Mouse (Mus musculus) ovary, postnatal 14 days (tissue): Measurements from ENCODE around the gene Spats2l.

Experiments used
- DNase-seq: peaks from one replicate; pipeline ENCODE4 v3.0.0; 2022; ENCODE audit warnings: low spot score

The Spats2l gene

GRCm38 (mm10) chr1:57824966-57825759, 51.2 kb downstream of the Spats2l start:
- DNase-seq: no peak

DNA sequence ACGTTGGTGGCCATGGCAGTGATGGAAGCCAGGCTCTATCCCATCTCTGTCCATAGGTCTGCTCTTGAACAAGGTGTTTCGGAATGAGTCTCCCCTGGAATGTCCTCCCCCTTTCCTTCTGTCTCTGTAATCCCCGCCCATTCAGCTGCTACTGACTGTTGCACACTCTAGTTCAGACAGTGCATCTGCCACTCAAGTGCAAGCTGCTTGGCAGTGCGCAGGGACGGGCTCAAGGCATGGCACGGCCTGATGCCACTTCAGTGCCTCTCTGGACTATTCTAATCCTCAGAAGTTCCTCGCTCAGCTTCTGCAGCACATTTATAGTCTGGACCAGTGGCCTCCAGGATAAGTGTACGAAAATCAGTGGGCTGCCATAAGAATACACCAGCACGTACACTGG, 52.3 kb downstream of the Spats2l start:
- DNase-seq: no peak

GRCm38 (mm10) chr1:57833145-57833544, 59.2 kb downstream of the Spats2l start:
- no peak for DNase-seq

GRCm38 (mm10) chr1:57835128-57835527, 61.2 kb downstream of the Spats2l start:
- DNase-seq: no peak

GRCm38 (mm10) chr1:57836686-57837317, 62.8 kb downstream of the Spats2l start:
- no peak for DNase-seq

GRCm38 (mm10) chr1:57839863-57840262, 65.9 kb downstream of the Spats2l start:
- DNase-seq: no peak

DNA sequence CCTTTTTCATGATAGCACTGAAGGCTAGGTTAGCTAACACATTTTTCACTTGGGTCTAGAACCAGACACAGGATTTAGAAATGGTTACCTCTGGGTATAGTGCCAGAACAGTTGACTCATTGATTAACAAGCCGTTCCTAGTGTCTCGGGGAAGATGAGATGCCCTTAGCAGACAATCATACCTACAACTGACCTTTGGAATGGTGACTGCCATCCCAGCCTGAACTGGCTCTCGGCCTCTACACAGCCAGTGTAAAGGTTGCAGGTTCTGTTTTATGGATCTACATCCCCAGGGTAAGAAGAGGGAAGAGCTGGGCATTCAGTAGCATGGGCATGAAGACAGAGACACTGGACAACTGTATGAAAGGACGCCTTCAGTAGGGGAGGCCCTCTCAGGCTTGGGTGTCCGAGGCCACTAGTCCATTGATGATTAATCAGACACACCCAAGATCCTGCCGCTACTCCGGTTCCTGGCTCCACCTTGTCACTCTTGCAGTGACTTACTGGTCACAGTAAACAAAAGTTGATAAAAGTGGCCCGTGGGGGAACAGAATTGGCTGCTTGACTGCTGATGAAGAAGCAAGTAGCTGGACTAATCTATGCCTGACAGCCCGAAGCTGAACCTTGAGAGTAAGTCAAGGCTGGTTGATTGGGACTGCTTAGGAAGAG, 71.2 kb downstream of the Spats2l start:
- DNase-seq: no peak

DNA sequence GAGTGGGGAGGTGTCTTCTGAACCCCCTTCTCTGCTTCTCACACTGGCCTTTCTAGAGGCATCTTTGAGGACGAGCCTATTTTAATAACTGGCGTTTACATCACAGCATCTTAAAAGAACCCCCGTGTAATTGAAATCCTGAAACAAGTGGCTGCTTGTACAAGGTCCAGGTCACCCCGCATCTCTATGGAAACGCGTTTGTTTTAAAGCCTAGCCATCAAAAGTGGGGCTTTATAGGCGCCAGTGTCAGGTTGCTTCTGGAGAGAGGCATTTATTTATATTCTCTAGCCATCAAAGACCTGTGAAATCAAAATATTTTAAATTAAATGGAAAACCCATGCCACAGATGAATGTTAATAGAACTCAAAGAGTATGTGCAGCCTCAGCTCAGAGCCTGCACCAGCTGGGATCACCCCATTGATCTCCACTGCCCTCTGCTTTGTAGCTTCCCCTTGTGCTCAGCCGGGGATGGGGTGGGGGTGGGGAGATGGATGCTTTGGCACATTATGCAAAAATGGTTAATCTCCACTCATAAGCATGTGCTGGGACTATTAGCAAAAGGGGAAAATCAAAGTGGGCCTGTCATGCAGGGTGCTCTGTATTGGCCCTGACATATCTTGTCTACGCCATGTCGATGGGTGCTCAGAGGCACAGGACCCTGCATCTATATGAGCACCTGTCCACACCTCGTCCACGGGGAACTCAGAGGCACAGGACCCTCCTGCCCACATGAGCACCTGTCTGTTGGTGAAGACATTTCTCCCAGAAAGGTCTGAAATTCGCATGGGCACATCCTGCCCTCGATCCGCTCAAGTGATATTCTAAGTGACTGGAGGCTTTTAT, 73.1 kb downstream of the Spats2l start:
- DNase-seq: no peak

GRCm38 (mm10) chr1:57849087-57849486, 75.1 kb downstream of the Spats2l start:
- no peak for DNase-seq

DNA sequence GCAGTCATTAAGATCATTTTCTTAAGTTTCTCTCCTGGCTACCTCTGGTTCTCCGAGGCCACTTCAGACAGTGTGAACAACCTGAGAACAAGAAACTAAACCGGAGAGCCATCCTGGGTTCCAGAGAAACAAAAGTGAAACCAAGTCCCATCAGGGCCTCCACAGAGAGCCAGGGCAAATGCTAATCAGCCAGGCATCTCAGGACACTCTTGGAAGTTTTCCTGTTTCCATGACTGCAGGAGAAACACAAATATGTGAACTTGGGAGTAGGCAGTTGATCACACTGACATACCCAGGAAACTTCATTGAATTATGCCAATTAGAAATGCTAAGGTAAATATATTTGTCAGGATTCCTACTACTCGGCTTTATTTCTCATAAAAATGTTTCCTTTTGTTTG, 76.0 kb downstream of the Spats2l start:
- peak; percentile 25 for DNase-seq

- DNase-seq: no peak
Observed at GRCm38 (mm10) chr1:57851871-57852270, 77.9 kb downstream of the Spats2l start.

DNA sequence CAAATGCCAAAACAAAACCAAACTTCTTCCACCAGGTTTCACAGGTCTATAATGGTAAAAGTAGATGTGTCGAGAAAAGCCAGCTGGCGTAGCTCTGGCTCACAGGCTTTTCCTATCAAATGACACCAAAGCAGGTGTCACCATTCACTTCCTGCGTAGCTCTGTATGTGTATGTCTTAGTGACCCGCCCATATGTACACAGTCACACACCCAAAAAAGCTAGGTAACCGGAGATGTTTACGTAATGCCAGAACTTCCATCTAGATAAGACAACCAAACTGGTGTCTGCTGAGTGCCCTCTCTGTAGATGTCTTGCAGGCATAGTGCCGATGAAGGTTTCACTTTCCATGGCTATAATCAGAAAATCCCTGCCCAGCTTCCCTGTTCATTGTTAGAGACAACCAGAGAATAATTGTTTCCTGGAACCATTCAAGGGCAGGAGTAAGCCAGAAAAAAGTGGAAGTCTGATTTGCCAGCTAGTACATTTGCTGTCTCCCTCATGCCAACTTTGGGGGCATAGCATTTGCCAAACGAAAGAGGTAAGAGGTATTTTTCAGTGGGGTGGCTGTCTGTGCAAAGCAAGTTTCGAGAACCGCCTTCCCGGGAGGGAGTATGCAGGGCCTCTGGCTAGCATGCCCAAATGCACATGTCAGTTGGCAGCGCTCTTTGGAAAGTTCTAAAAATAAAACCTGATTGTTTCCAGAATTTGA, 78.8 kb downstream of the Spats2l start:
- no peak for DNase-seq

GRCm38 (mm10) chr1:57857799-57858198, 83.8 kb downstream of the Spats2l start:
- no peak for DNase-seq

DNA sequence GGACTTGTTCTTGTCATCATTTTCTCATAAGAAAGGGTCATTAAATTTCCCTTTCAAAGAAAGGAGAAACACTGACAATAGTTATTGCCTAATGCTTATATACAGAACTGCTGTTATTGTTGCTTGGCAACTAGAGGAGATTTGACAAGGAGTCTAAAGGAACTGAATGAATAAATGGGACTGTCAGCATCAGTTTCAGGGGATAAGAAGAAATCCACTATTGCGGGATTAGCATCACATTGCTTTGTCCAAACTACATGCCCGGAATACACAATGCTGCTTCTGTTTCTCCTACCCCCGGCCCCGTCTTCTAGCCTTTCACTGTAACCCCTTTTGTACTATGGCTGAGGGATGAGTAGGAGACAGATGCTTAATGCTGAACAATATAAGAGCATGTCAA, 88.1 kb downstream of the Spats2l start:
- no peak for DNase-seq

DNA sequence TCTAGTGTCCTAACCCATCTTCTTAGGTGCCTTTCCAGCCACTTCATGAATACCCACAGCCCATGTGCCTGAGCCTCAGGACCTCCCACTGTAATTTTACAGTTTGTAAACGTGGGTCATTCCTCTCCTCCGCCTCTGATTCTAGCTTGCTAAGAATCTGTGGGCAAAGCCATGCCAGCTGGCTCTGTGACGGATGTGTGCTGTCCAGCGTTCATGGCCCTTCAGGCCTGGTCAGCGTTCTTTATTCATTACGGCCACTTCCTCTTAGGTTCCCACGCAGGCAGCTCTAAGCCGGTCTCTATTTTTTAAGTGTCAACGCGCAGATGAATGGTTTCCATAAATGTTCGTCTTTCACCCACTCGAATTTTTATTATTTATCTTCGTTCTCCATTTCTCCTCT, 94.7 kb downstream of the Spats2l start:
- no peak for DNase-seq

DNA sequence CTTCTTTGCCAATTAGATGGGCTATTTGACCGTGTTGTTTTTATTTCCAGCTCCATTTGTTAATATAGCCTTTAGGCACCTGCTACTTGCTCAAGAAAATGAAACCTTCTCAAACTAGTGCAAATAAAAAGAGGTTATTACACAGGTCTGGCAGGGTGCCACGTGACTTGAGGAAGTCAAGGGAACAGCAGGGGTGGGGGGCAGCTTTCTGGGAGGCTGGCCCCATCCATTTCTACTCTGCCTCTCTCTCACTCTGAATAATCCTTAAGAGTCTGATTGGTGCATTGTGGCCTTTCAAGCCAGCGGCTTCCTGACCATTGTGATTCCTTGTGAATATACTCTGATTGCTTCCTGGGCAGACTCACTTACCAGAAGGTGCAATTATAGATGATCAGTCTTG, 98.0 kb downstream of the Spats2l start:
- no peak for DNase-seq

- no peak for DNase-seq
Observed at GRCm38 (mm10) chr1:57873996-57874395, 100.0 kb downstream of the Spats2l start.

DNA sequence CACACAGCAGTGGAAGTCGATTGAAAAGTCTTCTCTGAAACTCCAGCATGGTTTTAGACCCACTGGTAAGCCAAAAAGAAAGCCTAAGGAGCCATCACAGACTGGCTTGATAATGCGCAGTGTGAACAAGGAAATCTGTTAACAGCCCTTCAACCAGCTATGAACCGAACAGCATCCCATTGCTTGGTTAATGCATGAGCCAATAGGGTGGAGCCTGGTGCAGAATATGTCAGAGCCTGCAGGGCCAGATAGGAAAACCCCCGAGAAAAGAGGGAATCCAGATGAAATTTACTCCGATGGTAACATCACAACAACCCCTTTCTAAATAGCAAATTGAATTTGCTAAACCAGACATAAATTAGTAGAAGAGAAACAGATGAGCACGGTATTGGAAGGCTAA, 101.1 kb downstream of the Spats2l start:
- DNase-seq: no peak

GRCm38 (mm10) chr1:57875512-57875911, 101.5 kb downstream of the Spats2l start:
- no peak for DNase-seq

- no peak for DNase-seq
Observed at GRCm38 (mm10) chr1:57878957-57879356, 105.0 kb downstream of the Spats2l start.

- DNase-seq: no peak
Observed at GRCm38 (mm10) chr1:57884867-57885266, 110.9 kb downstream of the Spats2l start.

DNA sequence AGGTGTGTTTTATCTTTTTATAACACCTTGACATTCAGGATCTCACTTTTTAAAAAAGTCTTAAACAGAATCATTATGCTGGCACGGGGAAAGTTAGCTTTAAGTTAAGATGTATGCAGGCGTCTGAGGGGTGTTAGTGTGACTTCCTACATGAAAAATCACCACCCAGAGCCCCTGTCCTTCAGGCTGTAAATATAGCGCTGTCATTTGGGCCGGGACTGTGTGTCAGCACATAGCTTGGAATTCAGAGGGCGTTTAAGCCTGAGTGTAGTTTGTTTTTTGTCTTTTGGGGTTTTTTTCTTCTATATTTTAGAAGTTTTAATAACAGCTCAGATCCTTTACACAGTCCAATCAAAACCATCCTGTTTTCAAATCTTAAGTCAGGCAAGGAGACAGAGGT, 115.8 kb downstream of the Spats2l start:
- DNase-seq: no peak
